Mouse (Mus musculus) lung, adult 2 months (tissue): ENCODE data around the gene Fam184b.

ENCODE experiments used
- CTCF ChIP-seq: fragments of 200-500 bp; IDR thresholded peaks from 2 replicates; pipeline ENCODE4 v1.5.1; 2011; ENCODE audit warnings: mild to moderate bottlenecking, low read length, control low read depth; ENCODE audit not compliant: insufficient read depth
- POLR2A ChIP-seq: fragments of 200-500 bp; IDR thresholded peaks from 2 replicates; pipeline ENCODE4 v1.6.1; 2011; ENCODE audit warnings: low read depth, mild to moderate bottlenecking, control low read depth, low read length, borderline replicate concordance; ENCODE audit errors: extremely low read depth

GRCm38 (mm10) chr5:45668831-45669230, 29.4 kb upstream of the Fam184b start:
- no peak for TF ChIP-seq CTCF
- TF ChIP-seq POLR2A = no peak
